Mouse (Mus musculus) bone marrow macrophage, adult 2 months (primary cell): ENCODE measurements around the gene Hspa2.

Experiments
- CTCF ChIP-seq: IDR thresholded peaks from 2 replicates; pipeline ENCODE4 v1.5.1; 2012; ENCODE audit warnings: low read depth, mild to moderate bottlenecking, low read length, moderate library complexity
- POLR2A ChIP-seq: IDR thresholded peaks from 2 replicates; pipeline ENCODE4 v1.6.1; 2012; ENCODE audit warnings: mild to moderate bottlenecking, low read depth, low read length, borderline replicate concordance

- TF ChIP-seq CTCF = no peak
- TF ChIP-seq POLR2A = no peak
Observed at GRCm38 (mm10) chr12:76373991-76374390, 30.0 kb upstream of the Hspa2 start.
